Mouse (Mus musculus) MEL (cell line): ENCODE data around the gene Msantd2.

Experiments used
- CTCF ChIP-seq, 3 experiments: IDR thresholded peaks in 2 of 3; conservative IDR thresholded peaks in 1 of 3; 2 replicates each; pipeline ENCODE4 v1.5.1; 2011 to 2012; ENCODE audit warnings: low read length in 3 of 3, low read depth in 2 of 3, mild to moderate bottlenecking in 2 of 3, improper control_type of control experiment in 1 of 3, inconsistent platforms in 1 of 3, mixed read lengths in 1 of 3, moderate library complexity in 1 of 3; ENCODE audit not compliant: control insufficient read depth in 1 of 3, insufficient read depth in 1 of 3, poor library complexity in 1 of 3, severe bottlenecking in 1 of 3
- MAX ChIP-seq: IDR thresholded peaks from 2 replicates; pipeline ENCODE4 v1.6.1; 2011; ENCODE audit warnings: low read length, improper control_type of control experiment
- NELFE ChIP-seq: IDR thresholded peaks from 2 replicates; pipeline ENCODE4 v1.6.1; 2011; ENCODE audit warnings: low read depth, low read length, improper control_type of control experiment
- POLR2A ChIP-seq, 2 experiments: IDR thresholded peaks; 2 replicates each; pipeline ENCODE4 v1.6.1; 2011 to 2012; ENCODE audit warnings: low read length in 2 of 2, mild to moderate bottlenecking in 2 of 2, control low read depth in 1 of 2, improper control_type of control experiment in 1 of 2, low read depth in 1 of 2, moderate library complexity in 1 of 2; ENCODE audit not compliant: control insufficient read depth in 1 of 2, insufficient read depth in 1 of 2, poor library complexity in 1 of 2
- POLR2AphosphoS2 ChIP-seq: IDR thresholded peaks from 2 replicates; pipeline ENCODE4 v1.6.1; 2011; ENCODE audit warnings: low read length, improper control_type of control experiment
- TAL1 ChIP-seq: IDR thresholded peaks from 2 replicates; pipeline ENCODE4 v1.6.1; 2012; ENCODE audit warnings: mild to moderate bottlenecking, inconsistent platforms, low read length, moderate library complexity, mixed read lengths
- TBP ChIP-seq: IDR thresholded peaks from 2 replicates; pipeline ENCODE4 v1.8.0; 2011; ENCODE audit warnings: low read depth, low read length, improper control_type of control experiment
- USF2 ChIP-seq, 2 experiments: IDR thresholded peaks; 2 replicates each; pipeline ENCODE4 v1.6.1; 2011 to 2012; ENCODE audit warnings: improper control_type of control experiment in 2 of 2, low read length in 2 of 2, borderline replicate concordance in 1 of 2, inconsistent platforms in 1 of 2, low read depth in 1 of 2, mild to moderate bottlenecking in 1 of 2; ENCODE audit not compliant: insufficient read depth in 1 of 2

- no peak for TF ChIP-seq POLR2A (IDR thresholded peaks at IDR 0.05; ENCODE audit: control insufficient read depth in 1 of 2, insufficient read depth in 1 of 2, low read depth in 1 of 2, low read length in 2 of 2, poor library complexity in 1 of 2)
- TF ChIP-seq CTCF (IDR thresholded peaks at IDR 0.05 in 2 of 3, conservative IDR thresholded peaks at IDR 0.05 in 1 of 3; ENCODE audit: control insufficient read depth in 1 of 3, insufficient read depth in 1 of 3, low read depth in 2 of 3, low read length in 3 of 3, poor library complexity in 1 of 3, severe bottlenecking in 1 of 3): peak; percentile 47 to 84 (median 52)
- TF ChIP-seq TAL1: no peak
- no peak for TF ChIP-seq MAX
- TF ChIP-seq NELFE: no peak
- no peak for TF ChIP-seq USF2 (IDR thresholded peaks at IDR 0.05; ENCODE audit: borderline replicate concordance in 1 of 2, insufficient read depth in 1 of 2, low read depth in 1 of 2, low read length in 2 of 2)
- TF ChIP-seq TBP: no peak
- TF ChIP-seq POLR2AphosphoS2: no peak
Measured at GRCm38 (mm10) chr9:37462764-37463163, 26.4 kb upstream of the Msantd2 start.
